Mouse (Mus musculus) megakaryocyte, embryonic 14.5 days (primary cell): ENCODE measurements around the gene Ccdc124. TPM values are rescaled to one million over a fixed set of nuclear protein-coding genes. Genes with fewer than 3 reads are reported as not detected.

ENCODE experiments used
- H3K27me3 ChIP-seq: replicated peaks from 2 replicates; pipeline ENCODE3; 2012; ENCODE audit warnings: inconsistent platforms
- H3K36me3 ChIP-seq: replicated peaks from 2 replicates; pipeline ENCODE3; 2012; ENCODE audit warnings: low read length, inconsistent platforms, mixed read lengths
- H3K4me1 ChIP-seq: 2 replicates; pipeline ENCODE4 v1.6.1; 2012; ENCODE audit warnings: inconsistent platforms
- H3K4me3 ChIP-seq: replicated peaks from 2 replicates; pipeline ENCODE3; 2012; ENCODE audit warnings: moderate library complexity, mild to moderate bottlenecking, inconsistent platforms
- H3K9me3 ChIP-seq: 2 replicates; pipeline ENCODE4 v1.6.1; 2012; ENCODE audit warnings: inconsistent platforms
- FLI1 ChIP-seq: IDR thresholded peaks from 2 replicates; pipeline ENCODE4 v1.6.1; 2012; ENCODE audit warnings: low read length, inconsistent platforms, mixed read lengths
- GATA1 ChIP-seq: IDR thresholded peaks from 3 replicates; pipeline ENCODE4 v1.6.1; 2012; ENCODE audit warnings: mixed read lengths, low read length, inconsistent platforms, borderline replicate concordance
- polyA plus RNA-seq: library from polyadenylated mRNA; stranded (reverse); fragments of >175 nt; gene quantifications from 2 replicates; pipeline ENCODE4 v1.2.3, GENCODE M21; 2012; ENCODE audit warnings: low replicate concordance; ENCODE audit not compliant: insufficient read depth

Ccdc124 gene
- polyA plus RNA-seq, 1 experiment: 282 TPM

- TF ChIP-seq GATA1 (no peak), FLI1 (no peak)
- Histone ChIP-seq H3K36me3 (no peaks in the 10 kb centered on the region), H3K4me1 (peaks cover 67% of the 10 kb centered on the region), H3K9me3 (no peaks in the 10 kb centered on the region), H3K27me3 (peaks cover 88% of the 10 kb centered on the region), H3K4me3 (no peak overlapping the region)
Measured at GRCm38 (mm10) chr8:70857516-70857915, 16.2 kb downstream of the Ccdc124 start.

DNA sequence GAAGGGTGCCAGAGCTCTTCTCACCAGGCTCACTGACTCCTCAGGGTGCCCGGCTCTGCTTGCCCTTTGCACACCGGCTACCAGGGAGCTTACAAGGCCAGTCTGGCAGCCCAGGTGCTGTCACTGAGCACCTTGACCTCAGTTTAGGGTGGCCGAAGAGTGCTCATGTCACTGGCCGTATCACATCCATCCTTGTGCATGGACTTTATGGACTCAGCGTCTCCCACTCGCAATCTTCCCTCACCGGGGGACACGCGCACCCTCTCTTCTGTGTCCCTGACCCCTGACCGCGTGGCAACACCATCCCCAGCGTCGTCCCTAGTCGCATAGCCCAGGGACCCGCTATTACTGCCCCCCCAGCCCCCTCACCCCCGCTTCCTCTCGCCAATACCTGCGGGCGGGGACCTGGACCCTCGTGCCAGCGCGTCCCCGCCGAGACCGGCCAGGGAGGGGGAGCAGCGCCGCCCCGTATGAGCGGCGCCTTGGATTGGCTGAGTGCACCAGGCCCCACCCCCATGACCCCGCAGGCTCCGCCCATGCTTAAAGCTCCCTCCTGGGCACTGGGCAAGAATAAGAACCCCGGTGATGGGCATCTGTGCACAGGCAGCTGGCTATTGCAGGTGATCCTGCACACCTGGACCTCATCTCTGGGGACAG, 17.1 kb downstream of the Ccdc124 start:
- no peak for TF ChIP-seq GATA1
- TF ChIP-seq FLI1: no peak
- H3K9me3 ChIP-seq: no peaks in the 10 kb centered on the region
- peaks cover 88% of the 10 kb centered on the region for H3K27me3 ChIP-seq
- H3K4me1 ChIP-seq: peaks cover 60% of the 10 kb centered on the region
- no peaks in the 10 kb centered on the region for H3K36me3 ChIP-seq
- H3K4me3 ChIP-seq: peak overlapping the region; percentile 79

GRCm38 (mm10) chr8:70856028-70856427, 17.7 kb downstream of the Ccdc124 start:
- Histone ChIP-seq H3K9me3 (no peaks in the 10 kb centered on the region), H3K36me3 (no peaks in the 10 kb centered on the region), H3K27me3 (peaks cover 89% of the 10 kb centered on the region), H3K4me3 (no peak overlapping the region), H3K4me1 (peaks cover 59% of the 10 kb centered on the region)
- TF ChIP-seq FLI1 (no peak), GATA1 (no peak)

GRCm38 (mm10) chr8:70853863-70854262, 19.9 kb downstream of the Ccdc124 start:
- Histone ChIP-seq H3K4me3 (peak overlapping the region; percentile 82), H3K27me3 (peaks cover 95% of the 10 kb centered on the region), H3K9me3 (no peaks in the 10 kb centered on the region), H3K36me3 (no peaks in the 10 kb centered on the region), H3K4me1 (peaks cover 56% of the 10 kb centered on the region)
- TF ChIP-seq GATA1: no peak
- no peak for TF ChIP-seq FLI1

DNA sequence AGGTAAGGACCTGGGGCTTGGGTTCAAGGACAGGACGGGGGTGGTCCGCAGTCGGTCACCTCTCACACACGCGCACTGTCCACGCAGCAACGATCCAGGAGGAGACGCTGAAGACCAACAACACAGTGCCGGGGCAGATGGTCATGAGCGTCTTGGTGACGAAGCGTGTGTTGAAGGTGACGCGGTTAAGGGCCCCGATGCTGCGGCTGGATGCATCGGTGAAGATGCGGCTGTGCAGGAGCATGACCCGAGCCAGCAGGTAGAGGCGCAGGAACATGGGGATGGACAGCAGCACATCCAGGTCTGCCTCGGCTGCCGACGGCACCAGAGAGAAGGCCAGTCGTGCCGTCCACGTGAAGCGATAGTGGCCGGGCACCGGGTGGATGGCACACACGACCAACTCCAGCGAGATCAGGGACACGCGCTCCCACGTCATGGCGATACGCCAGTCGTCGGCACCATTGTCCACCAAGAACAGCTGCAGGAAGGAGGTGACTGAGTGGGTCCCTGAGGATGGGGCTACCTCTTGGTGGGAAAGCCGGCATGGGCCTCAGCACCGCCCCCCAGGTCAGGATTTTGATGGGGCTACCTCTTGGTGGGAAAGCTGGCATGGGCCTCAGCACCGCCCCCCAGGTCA, 21.0 kb downstream of the Ccdc124 start:
- Histone ChIP-seq H3K4me3 (no peak overlapping the region), H3K9me3 (no peaks in the 10 kb centered on the region), H3K36me3 (no peaks in the 10 kb centered on the region), H3K27me3 (peaks cover 95% of the 10 kb centered on the region), H3K4me1 (peaks cover 45% of the 10 kb centered on the region)
- TF ChIP-seq GATA1: no peak
- TF ChIP-seq FLI1: no peak

GRCm38 (mm10) chr8:70851837-70852236, 21.9 kb downstream of the Ccdc124 start:
- H3K27me3 ChIP-seq: peaks cover 93% of the 10 kb centered on the region
- no peaks in the 10 kb centered on the region for H3K9me3 ChIP-seq
- no peaks in the 10 kb centered on the region for H3K36me3 ChIP-seq
- H3K4me1 ChIP-seq: peaks cover 39% of the 10 kb centered on the region
- no peak for TF ChIP-seq FLI1
- TF ChIP-seq GATA1: no peak
- H3K4me3 ChIP-seq: no peak overlapping the region

- H3K9me3 ChIP-seq: no peaks in the 10 kb centered on the region
- no peak for TF ChIP-seq FLI1
- TF ChIP-seq GATA1: no peak
- no peak overlapping the region for H3K4me3 ChIP-seq
- no peaks in the 10 kb centered on the region for H3K36me3 ChIP-seq
- H3K4me1 ChIP-seq: peaks cover 35% of the 10 kb centered on the region
- H3K27me3 ChIP-seq: peaks cover 93% of the 10 kb centered on the region
Measured at GRCm38 (mm10) chr8:70850947-70851346, 22.8 kb downstream of the Ccdc124 start.

DNA sequence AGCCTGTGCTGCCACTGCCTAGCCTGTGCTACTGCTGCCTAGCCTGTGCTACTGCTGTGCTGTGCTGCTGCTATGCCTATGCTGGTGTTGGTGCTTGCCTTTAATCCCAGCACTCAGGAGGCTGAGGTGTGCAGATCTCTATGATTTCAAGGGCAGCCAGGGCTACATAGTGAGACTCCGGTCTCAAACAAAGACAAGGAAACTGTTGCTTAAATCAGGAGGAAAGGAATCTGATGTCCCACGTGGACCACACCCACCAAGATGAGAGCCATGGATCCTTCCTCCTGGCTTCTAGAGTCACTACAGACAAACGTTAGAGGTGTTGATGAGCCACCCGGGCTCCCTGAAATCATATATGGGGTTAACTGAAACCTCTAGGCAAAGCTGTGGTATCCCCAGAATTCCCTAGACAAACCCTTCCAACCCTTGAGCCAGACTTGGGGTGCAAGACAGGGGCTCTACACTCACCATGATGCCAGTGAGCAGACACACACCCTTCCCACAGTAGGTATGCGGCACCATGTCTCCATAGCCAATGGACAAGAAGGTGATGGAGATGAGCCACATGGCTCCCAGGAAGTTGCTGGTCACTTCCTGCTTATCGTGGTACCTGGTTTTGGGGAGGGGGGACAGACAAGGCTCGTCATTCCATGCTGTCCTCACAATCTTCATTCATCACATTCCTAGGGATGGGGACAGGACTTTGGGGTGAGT, 23.4 kb downstream of the Ccdc124 start:
- Histone ChIP-seq H3K4me1 (peaks cover 29% of the 10 kb centered on the region), H3K36me3 (no peaks in the 10 kb centered on the region), H3K4me3 (peak overlapping the region; percentile 44), H3K27me3 (peaks cover 87% of the 10 kb centered on the region), H3K9me3 (no peaks in the 10 kb centered on the region)
- TF ChIP-seq FLI1 (no peak), GATA1 (no peak)

- Histone ChIP-seq H3K4me1 (peaks cover 26% of the 10 kb centered on the region), H3K9me3 (no peaks in the 10 kb centered on the region), H3K36me3 (no peaks in the 10 kb centered on the region), H3K4me3 (no peak overlapping the region), H3K27me3 (peaks cover 81% of the 10 kb centered on the region)
- no peak for TF ChIP-seq GATA1
- TF ChIP-seq FLI1: no peak
Measured at GRCm38 (mm10) chr8:70849333-70849990, 24.3 kb downstream of the Ccdc124 start.
